Mouse (Mus musculus) left cerebral cortex, postnatal 36 days (tissue): ENCODE results near the gene Arid1a. TPM values are rescaled to one million over a fixed set of nuclear protein-coding genes. Genes with fewer than 3 reads are reported as not detected.

Experiments used
- DNase-seq, 2 experiments: peaks; one replicate each; pipeline ENCODE4 v3.0.0; 2021 to 2022; ENCODE audit warnings: low spot score in 2 of 2, mixed read lengths in 1 of 2
- intact Hi-C: fragments of 180-260 bp; cut with DNase I; formaldehyde crosslinking; loops from one replicate; pipeline ENCODE4 v1.15.1; 2025
- total RNA-seq, 2 experiments: library from RNA; stranded (reverse); gene quantifications; 2 replicates each; pipeline ENCODE4 v1.2.3; 2021

Gene Arid1a
- total RNA-seq, 2 experiments from 2014 or later = 76.5 to 96.1 TPM

DNA sequence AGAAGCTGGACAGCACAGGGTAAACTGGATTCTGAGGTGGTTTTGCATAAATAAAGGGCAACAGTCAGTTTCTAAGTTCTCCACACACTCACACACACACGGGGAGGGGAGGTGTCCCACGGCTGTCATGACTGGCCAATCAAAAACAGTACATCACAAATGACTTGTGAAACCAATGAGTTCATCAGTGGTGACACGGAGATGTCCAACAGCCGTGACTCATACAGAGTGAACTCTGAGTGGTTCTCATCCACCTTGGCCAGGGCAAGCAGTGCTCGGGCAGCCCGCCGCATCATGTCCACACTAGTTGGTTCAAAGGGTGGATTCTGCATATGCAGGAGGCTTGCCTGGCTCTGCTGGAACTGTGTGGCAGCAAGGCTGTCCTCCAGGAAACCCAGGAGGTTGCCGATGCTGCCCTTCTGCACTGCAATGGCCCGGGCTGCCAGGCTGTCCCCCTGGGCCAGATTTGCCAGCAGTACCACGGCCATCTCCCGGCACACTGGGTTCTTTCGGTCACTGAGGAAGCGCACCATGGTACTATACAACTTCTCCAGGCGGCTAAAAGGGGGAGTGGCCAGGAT lies 76.3 kb downstream of the Arid1a start:
- no peak for DNase-seq
- intact Hi-C loops = no loop called here

DNA sequence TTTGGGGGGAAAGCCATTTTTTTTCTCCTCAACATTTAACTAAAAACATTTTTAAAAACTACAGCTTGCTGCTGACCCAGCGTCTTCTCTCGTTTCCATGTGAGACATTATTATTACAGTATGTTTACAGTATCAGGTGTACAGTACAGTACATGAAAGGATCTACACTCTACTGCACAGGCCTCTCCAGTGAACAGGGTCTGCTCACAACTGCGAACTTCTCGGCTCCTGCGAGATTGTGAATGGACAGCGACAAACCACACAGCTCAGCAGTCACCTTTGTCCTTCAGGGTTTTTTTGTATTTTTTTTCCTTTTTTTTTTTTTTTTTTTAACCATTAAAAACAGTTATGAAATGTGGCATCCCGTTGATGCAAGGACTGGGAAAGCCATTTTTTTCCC lies 76.9 kb downstream of the Arid1a start:
- no peak for DNase-seq

DNA sequence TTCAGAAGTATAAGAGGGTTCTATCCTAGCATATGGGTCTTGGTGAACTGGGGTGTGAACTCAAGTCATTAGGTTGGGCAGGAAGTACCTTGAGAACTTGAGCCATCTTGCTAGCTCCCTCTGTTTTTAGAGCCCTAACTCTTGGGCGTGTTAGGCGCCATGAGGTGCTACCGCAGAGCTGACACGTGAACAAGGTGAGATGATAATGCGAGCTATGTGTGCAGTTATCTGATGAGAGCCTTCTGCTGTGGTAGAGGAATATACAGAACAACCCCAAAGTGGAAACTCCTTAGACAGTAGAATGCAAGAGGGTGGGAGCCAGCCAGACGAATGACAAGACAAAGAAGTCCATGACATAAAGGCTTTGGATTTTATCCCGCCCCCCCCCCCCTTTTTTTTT lies 79.3 kb downstream of the Arid1a start:
- DNase-seq = no peak
- intact Hi-C loops = no loop called here

More for the DNA sequence above, 76.9 kb downstream of the Arid1a start:
- intact Hi-C loops = no loop called here

DNA sequence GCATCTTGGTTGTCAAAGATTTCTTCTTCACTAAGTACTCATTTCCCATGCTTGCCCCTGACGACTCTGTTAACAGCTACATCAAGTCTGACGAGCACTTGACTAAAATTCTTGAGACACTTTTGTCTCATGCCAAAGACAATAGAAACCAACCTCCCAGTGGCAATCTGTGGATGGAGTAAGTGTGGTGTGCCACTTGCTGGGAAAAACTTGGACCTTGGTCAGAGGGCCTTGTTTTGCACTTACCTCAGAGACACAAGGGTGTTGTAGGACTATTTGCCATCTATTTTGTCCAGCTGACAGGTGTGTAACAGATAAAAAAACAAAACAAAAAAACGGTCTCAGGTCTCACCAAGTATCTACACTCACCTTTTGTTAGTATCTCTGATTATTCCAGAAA lies 80.4 kb downstream of the Arid1a start:
- intact Hi-C loops = no loop called here
- no peak for DNase-seq

DNA sequence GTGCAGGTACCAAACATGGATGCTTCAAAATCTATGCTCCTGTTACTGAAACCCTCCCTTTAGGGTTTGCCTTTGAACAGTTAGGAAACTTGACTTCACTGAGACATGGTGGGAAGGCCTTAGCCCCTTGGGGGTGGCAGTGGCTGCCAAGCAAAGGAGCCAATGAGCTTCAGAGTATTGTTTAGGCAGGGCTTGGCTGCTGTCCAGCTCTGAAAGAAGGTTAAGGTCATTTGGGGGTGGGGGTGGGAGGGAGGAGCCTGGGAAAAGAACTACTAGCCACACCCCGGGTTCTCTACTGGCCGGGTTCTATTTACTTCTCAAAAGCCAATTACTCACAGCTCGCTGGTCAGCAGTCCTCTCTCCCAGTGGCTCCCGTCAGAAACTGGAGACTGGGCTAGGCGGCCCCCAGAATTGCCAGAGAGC lies 81.0 kb downstream of the Arid1a start:
- no peak for DNase-seq
- intact Hi-C loops = no loop called here

DNA sequence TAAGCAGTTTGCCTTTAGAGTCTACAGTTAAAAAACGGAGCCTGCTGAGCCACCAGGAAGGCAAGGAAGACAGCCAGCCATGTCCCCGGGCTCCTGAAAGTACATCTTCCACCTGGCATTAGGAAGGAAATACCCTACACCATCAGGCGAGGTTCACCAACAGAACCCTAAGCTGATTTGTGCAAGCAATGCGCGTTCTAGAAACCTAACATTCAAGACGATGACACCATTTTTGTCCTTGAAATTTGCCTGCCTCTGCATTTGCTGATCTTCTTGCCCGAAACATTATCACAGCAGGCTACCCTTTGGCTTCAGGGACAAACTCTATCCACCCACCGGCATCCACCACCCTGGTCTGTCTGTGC lies 82.3 kb downstream of the Arid1a start:
- intact Hi-C loops = loop anchor here (5.0 kb wide), 1 partner anchor 33 kb away; no protein-coding TSS in a partner anchor
- DNase-seq = no peak

DNA sequence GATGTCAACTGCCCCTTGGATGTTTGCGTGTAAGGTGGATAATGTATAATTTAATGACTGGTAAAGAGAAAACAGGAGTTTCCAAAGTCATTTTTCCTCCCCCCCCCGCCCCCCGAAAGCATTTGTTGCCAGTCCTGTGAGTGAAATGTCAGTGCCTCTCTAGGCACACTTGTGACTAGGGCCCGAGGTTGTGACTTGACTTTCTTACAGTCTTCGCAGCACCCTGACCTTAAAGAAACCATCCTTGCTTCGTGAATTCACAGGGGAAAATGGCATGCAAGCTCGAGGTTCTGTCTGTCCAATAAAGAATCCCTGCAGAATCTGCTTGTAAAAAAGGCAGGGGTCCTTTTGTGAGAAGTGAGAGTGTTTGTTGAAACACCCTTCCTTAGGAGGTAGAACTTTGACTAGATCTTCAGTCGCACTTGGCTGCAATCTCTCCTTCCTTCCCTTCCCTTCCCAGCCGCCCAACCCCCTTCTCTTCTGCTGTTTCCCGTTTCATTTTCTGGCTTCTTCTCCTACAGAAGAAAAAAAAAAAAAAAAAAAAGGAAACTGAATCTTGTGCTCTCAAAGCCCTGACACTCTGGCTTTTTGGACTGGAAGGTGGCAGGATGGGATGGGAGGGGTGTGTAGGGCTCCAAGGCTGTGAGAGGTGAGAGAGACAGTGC lies 82.8 kb downstream of the Arid1a start:
- peak in 1 of 2 experiments; percentile 35 for DNase-seq
- intact Hi-C loops = loop anchor here (5.0 kb wide), 1 partner anchor 34 kb away; no protein-coding TSS in a partner anchor

DNA sequence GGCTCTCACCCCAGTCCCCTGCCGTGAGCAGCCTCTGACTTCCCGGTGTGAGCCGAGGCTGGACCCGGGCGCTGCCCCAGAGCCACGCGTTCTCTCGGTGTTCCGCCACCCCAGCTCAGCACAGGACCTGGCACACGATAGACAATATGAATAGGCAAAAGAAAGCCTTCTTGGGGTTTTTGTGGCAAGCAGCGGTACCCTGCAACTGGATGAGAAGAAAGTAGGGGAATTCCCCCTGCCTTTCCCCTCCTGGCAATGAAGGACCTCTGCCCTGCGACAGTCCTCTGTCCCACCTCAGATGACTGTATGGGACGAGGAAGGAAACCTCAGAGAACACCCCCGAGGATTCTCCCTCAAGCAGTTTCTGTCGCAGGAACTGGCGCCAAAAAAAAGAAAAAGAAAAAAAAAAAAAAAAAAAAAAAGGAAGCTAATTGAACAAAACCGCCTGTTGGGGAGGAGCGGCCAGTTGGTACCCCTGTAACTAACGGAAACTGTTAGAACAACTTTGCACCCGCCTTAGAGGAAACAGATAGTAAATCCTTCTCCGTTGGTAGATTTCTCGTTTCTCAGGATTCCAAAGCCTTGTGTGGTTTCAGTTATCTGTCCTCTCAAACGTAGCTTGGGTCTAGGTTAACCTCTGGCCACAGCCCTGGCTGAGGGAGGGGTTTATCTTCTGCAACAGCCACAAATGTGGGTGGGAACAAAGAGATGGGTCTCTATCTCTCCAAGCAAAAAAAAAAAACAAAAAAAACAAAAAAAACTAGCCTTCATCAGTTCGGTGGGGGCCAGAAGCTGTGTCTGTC lies 83.5 kb downstream of the Arid1a start:
- intact Hi-C loops = loop anchor here (1.0 to 5.0 kb wide), 3 partner anchors 34 to 140 kb away; no protein-coding TSS in a partner anchor
- DNase-seq = no peak

DNA sequence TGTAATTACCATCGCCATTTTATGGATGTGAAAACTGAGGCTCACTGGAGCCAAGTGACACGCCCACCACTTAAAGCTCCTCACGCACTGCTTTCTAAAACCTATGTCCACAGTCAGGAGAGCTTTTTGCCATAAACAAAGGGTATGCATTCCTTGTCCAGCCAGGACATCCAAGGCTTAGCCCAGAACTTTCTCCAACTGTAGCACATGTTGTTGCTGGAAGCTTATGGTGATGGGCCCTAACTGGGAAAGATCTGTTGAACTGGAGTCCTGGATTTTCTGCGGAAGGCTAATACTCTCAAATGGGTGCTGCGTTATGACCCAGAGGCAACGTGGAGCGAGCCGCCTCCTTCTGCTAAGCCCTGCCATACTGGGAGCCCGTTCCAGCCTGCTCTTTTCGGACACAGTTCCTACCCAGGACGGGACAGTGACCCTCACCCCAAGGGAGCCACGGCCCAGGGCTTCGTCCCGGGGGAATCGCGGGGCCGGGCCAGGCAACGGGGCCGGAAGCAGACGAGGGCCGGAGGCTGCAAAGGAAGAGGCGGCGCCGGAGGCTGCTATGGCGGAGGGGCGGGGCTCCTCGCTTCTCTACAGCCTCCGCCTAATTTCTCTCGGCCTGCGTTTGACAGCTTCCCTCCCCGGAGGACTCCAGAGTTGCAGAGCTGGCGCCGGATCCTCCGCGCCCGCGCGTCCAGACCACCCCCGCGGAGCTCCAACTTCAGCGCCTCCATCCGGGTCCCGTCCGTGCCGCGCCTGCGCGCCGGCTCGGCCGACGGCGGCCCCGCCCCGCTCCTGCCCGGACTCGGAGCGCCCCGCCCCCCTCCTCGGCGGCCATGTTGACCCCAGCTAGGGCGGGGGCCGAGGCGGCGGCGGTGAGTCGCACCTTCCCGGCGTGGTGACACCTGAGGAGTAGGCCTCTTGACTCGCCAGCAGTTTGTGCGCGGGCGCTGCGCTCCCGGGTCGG lies 84.4 kb downstream of the Arid1a start, which contains the start of gene Pigv:
Gene Pigv, minus strand, starts transcription at position 767 of the 964 bp plus-strand sequence.
- intact Hi-C loops = loop anchor here (1.0 to 5.0 kb wide), 4 partner anchors 35 to 157 kb away; no protein-coding TSS in a partner anchor
- DNase-seq = peak; percentile 93 to 97

DNA sequence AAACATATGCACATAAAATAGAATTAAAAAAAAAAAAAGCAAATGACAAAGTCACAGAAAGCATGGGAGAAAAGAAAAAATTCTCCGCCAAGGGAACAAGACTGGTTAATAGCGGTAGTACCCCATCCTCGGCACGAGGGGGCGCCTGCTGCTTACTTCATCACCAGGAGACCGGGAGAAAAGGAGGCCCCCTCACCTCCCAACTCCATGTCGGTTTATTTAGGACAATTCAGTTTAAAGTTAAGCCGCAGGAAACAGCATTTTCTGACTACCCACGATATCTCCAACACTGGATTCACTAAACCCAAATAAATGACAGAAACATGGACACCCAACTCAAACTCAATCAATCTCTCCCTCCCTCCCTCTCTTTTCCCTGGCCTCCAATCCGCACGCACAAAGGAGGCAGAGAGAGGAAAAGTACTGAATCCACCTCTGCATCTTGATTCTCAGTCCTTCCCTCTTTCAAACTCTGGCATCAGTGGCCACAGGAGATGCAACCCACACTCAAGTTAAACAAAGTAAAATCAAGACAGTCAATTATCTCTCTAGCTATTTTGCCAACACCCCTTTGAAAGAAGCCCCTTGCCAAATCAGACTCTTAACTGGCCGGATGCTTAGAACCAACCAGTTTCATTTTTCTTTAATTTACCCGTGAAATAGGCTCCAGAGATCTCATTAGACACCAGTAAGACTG lies 85.2 kb downstream of the Arid1a start:
- peak; percentile 77 to 81 for DNase-seq
- intact Hi-C loops = loop anchor here (1.0 to 5.0 kb wide), 2 partner anchors 36 to 158 kb away; no protein-coding TSS in a partner anchor

DNA sequence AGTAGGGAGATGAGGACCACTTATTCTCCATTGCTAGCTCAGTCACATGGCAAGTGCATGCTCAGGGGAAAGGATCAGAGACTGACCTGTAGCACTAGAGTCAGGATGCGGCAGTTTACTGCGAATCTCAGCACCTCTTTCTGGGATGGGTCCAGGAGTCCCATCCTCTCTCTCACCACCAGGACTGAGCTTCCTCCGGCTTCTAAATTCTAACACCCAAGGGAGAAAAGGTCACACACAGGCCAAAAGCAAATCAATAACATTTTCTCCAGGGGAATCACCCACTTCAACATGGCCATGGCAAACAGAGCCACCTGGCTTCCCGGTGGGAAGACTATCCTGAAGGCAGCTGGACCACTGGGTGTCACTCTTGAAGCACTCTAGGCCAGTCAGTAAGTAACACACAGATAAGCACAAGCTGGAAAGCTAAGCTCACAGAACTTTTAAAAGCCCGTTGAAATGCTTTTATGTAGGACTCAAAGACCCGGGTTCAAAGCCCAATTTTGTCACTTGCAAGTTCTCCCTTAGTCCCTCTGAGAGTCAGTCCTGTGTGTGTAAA lies 86.8 kb downstream of the Arid1a start:
- no peak for DNase-seq
- intact Hi-C loops = loop anchor here (5.0 kb wide), 2 partner anchors 38 to 243 kb away; no protein-coding TSS in a partner anchor

DNA sequence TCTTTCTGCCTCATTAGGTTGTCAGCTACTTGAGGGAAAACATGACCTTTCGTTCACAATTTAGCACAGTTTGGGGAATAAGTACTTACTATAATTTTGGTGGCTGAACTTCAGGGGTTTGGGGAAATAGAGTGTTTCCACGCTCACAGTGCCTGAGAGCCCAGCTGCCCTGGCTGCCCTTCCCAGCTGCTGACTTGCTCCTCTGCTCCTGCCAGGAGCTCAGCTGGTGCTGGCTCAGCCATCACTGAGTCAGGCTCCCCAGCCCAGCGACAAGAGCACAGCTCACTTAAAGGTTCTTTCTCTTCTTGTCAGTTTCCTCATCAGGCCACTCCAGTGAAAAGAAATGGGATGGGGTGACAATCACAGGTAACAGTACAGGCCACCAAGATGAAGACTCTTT lies 88.0 kb downstream of the Arid1a start:
- intact Hi-C loops = loop anchor here (5.0 kb wide), 1 partner anchor 244 kb away; no protein-coding TSS in a partner anchor
- DNase-seq = no peak

DNA sequence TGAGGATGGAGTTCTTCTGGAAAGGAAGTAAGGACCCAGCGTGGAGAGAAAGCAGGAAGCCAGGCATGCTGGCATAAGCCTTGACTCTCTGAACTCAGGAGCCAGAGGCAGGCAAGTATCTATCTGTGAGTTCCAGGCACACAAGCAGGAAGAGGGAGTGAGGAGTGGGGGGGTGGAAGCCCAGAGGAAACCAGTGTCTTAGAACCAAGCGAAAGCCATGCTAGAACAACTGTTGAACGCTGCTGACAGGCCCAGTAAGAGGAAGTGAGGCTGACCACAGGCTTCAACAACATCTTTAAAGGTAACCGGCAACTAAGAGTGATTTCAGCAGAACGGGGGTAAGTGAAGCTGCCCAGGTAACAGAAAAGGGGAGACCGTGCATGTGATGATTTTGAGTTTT lies 90.4 kb downstream of the Arid1a start:
- intact Hi-C loops = loop anchor here (5.0 kb wide), 1 partner anchor 246 kb away; no protein-coding TSS in a partner anchor
- no peak for DNase-seq

DNA sequence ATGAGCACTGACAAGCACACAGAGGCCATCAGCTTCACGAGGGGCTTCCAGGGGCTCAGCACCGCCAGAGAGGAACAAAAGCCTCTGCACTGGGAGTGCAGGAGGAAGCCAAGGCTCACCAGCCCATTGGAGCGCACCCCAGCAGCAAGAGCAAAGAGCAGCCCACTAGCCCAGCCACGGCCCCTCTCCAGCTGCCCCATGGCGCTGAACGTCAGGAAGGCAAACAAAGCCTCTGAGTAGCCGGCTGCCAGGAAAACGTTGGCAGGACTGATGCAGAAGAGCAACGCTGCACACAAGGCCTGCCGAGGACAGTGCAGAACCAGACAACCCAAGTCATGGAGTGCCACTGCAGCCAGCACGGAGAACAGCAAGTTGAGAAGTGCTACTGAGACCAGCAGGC lies 91.5 kb downstream of the Arid1a start:
- DNase-seq = no peak

DNA sequence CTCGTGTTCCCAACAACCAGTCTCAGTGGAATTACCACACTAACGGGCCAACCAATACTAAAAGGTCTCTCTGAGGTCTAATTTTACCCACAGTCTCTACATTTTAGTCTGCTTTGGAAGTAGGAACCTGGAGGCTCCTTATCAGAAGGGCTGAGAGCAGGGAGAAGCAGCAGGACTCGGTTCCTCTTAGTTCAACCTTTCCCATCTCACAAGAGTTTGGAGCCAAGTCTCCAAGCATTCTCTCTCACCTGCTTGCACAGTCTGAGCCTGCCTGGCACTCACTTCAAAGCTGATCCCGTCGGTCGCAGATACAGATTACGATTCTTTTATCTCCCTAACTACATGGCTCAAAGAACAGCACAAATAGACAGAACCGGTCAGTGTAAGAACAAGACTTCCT lies 93.6 kb downstream of the Arid1a start:
- intact Hi-C loops = no loop called here
- no peak for DNase-seq

More for the DNA sequence above, 91.5 kb downstream of the Arid1a start:
- intact Hi-C loops = loop anchor here (5.0 kb wide), 1 partner anchor 247 kb away; no protein-coding TSS in a partner anchor

DNA sequence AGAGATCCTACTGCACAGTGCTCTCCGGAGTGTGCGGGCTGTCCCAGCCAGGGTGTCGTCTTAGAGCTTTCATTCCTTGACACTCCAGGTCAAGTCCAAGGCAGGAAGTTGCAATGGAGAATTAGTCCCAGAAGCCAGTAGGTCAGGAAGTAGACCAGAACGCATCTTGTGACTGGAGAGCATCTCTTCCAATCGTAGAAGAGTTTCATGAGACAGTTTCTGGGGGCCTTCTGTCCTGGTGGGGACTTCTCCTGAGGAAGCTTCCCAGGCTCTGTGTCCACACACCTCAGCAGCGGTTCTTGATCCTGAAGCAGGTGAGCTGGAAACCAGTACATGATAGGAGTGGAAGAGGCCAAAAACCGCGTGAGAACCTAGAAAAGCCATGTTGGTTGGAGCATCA lies 94.1 kb downstream of the Arid1a start:
- DNase-seq = no peak
- intact Hi-C loops = no loop called here

DNA sequence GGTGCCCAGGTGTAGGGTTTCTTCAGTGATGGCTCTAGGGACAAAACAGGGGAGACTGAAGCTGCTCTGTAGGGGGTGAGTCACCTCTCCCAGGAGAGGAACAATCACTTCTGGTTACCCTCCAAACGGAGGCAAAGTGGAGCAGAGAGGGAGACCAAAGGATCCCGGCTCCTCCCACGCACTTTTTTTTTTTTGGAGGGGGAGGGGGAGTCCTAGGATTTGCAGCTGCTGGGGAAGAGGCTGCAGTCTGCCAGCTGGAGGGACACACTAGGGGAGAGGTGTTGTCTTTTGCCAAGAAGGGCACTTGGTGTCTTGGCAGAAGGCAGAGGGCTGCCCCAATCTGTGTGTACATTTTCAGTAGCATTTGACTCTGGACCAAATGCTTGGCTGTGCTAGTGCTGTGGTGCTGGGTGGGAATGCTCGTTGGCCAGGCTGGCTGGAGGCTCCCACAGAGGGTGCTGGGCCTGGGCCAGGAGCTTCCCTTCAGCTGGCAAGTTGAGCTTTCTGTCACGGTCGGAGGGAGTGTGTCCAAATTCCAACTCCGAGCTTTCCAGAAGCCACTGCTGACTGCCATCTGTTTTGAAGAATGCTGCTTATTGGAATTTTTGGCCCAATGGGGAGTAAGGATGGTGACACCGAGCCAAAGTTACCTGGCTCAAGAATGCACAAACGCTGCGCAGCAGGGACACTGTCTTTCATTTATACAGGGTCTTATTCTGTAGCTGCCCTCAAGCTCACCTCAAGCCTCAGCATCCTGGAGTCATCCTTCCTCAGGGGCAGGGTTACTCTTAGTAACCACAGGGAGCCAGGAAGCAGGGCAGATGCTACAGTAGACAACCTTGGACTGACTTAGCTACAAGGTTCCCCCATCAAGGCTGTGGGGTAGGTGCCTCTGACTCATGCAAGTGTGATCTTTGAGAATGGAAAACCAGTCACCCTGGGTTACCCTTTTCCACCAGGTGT lies 96.1 kb downstream of the Arid1a start:
- intact Hi-C loops = no loop called here

More for the DNA sequence above, 96.1 kb downstream of the Arid1a start:
- DNase-seq = peak; percentile 79 to 80
